Mouse (Mus musculus) MEL (cell line): ENCODE measurements around the gene Bpifb5. TPM values are rescaled to one million over a fixed set of nuclear protein-coding genes. Genes with fewer than 3 reads are reported as not detected.

Experiments used
- DNase-seq: peaks from one replicate; pipeline ENCODE4 v3.0.0; 2011; ENCODE audit warnings: low read depth, low spot score
- H3K27ac ChIP-seq: 2 replicates; pipeline ENCODE4 v1.5.1; 2012; ENCODE audit warnings: low read depth, mild to moderate bottlenecking, control low read depth, low read length, moderate library complexity; ENCODE audit not compliant: control insufficient read depth
- H3K27me3 ChIP-seq, 2 experiments: fragments of 150-350 bp in 1 of 2; sonication (generic) in 1 of 2; 2 replicates each; pipeline ENCODE4 v1.6.1; 2012; ENCODE audit warnings: low read length in 2 of 2, mild to moderate bottlenecking in 2 of 2, improper control_type of control experiment in 1 of 2, moderate library complexity in 1 of 2; ENCODE audit not compliant: insufficient read depth in 2 of 2, control insufficient read depth in 1 of 2
- H3K36me3 ChIP-seq, 2 experiments: 2 replicates each; pipeline ENCODE4 v1.6.1; 2012 to 2014; ENCODE audit warnings: low read length in 2 of 2, improper control_type of control experiment in 1 of 2, inconsistent platforms in 1 of 2, mild to moderate bottlenecking in 1 of 2; ENCODE audit not compliant: insufficient read depth in 2 of 2, control insufficient read depth in 1 of 2
- H3K4me1 ChIP-seq, 2 experiments: fragments of 150-350 bp in 1 of 2; sonication (generic) in 1 of 2; 2 replicates each; pipeline ENCODE4 v1.6.1; 2012; ENCODE audit warnings: low read length in 2 of 2, improper control_type of control experiment in 1 of 2, mild to moderate bottlenecking in 1 of 2; ENCODE audit not compliant: insufficient read depth in 2 of 2, control insufficient read depth in 1 of 2
- H3K4me3 ChIP-seq, 2 experiments: fragments of 150-350 bp in 1 of 2; sonication (generic) in 1 of 2; 2 replicates each; pipeline ENCODE4 v1.5.1; 2012; ENCODE audit warnings: low read depth in 2 of 2, low read length in 2 of 2, mild to moderate bottlenecking in 2 of 2, moderate library complexity in 2 of 2, control low read depth in 1 of 2, improper control_type of control experiment in 1 of 2; ENCODE audit not compliant: control insufficient read depth in 1 of 2, insufficient read depth in 1 of 2
- H3K79me2 ChIP-seq: 2 replicates; pipeline ENCODE4 v1.6.1; 2012; ENCODE audit warnings: mild to moderate bottlenecking, low read length, moderate library complexity; ENCODE audit not compliant: control insufficient read depth, poor library complexity, insufficient read depth
- H3K9ac ChIP-seq: 2 replicates; pipeline ENCODE4 v1.6.1; 2012; ENCODE audit warnings: low read depth, mild to moderate bottlenecking, control low read depth, low read length, moderate library complexity; ENCODE audit not compliant: control insufficient read depth, poor library complexity, severe bottlenecking
- H3K9me3 ChIP-seq: fragments of 150-350 bp; sonication (generic); replicated peaks from 2 replicates; pipeline ENCODE4 v1.6.1; 2012; ENCODE audit warnings: mild to moderate bottlenecking, low read length, improper control_type of control experiment, moderate library complexity; ENCODE audit not compliant: insufficient read depth
- BHLHE40 ChIP-seq: IDR thresholded peaks from 2 replicates; pipeline ENCODE4 v1.6.1; 2012; ENCODE audit warnings: low read depth, mild to moderate bottlenecking, inconsistent platforms, low read length, improper control_type of control experiment, borderline replicate concordance
- CHD1 ChIP-seq: IDR thresholded peaks from 2 replicates; pipeline ENCODE4 v1.6.1; 2012; ENCODE audit warnings: low read depth, mild to moderate bottlenecking, inconsistent platforms, low read length, improper control_type of control experiment
- CHD2 ChIP-seq: IDR thresholded peaks from 2 replicates; pipeline ENCODE4 v1.6.1; 2011; ENCODE audit warnings: low read length, improper control_type of control experiment
- ELF1 ChIP-seq: IDR thresholded peaks from 2 replicates; pipeline ENCODE4 v1.6.1; 2014; ENCODE audit warnings: low read depth, mild to moderate bottlenecking, inconsistent platforms, low read length, improper control_type of control experiment, moderate library complexity
- ETS1 ChIP-seq: IDR thresholded peaks from 2 replicates; pipeline ENCODE4 v1.6.1; 2012; ENCODE audit warnings: low read depth, mild to moderate bottlenecking, inconsistent platforms, low read length, improper control_type of control experiment, moderate library complexity
- KAT2A ChIP-seq: conservative IDR thresholded peaks from 2 replicates; pipeline ENCODE4 v1.6.1; 2012; ENCODE audit warnings: low read depth, low read length, improper control_type of control experiment, inconsistent platforms
- MAX ChIP-seq: IDR thresholded peaks from 2 replicates; pipeline ENCODE4 v1.6.1; 2011; ENCODE audit warnings: low read length, improper control_type of control experiment
- NELFE ChIP-seq: IDR thresholded peaks from 2 replicates; pipeline ENCODE4 v1.6.1; 2011; ENCODE audit warnings: low read depth, low read length, improper control_type of control experiment
- POLR2AphosphoS5 ChIP-seq: IDR thresholded peaks from 2 replicates; pipeline ENCODE4 v1.6.1; 2012; ENCODE audit warnings: low read depth, borderline replicate concordance, mild to moderate bottlenecking, inconsistent platforms, low read length, moderate library complexity, mixed read lengths
- RCOR1 ChIP-seq: IDR thresholded peaks from 2 replicates; pipeline ENCODE4 v1.6.1; 2012; ENCODE audit warnings: low read depth, mild to moderate bottlenecking, inconsistent platforms, low read length, improper control_type of control experiment
- TAL1 ChIP-seq: IDR thresholded peaks from 2 replicates; pipeline ENCODE4 v1.6.1; 2012; ENCODE audit warnings: mild to moderate bottlenecking, inconsistent platforms, low read length, moderate library complexity, mixed read lengths
- USF2 ChIP-seq, 2 experiments: IDR thresholded peaks; 2 replicates each; pipeline ENCODE4 v1.6.1; 2011 to 2012; ENCODE audit warnings: improper control_type of control experiment in 2 of 2, low read length in 2 of 2, borderline replicate concordance in 1 of 2, inconsistent platforms in 1 of 2, low read depth in 1 of 2, mild to moderate bottlenecking in 1 of 2; ENCODE audit not compliant: insufficient read depth in 1 of 2
- ZKSCAN1 ChIP-seq: IDR thresholded peaks from 2 replicates; pipeline ENCODE4 v1.6.1; 2012; ENCODE audit warnings: low read depth, mild to moderate bottlenecking, inconsistent platforms, low read length, improper control_type of control experiment, moderate library complexity
- ZNF384 ChIP-seq: IDR thresholded peaks from 2 replicates; pipeline ENCODE4 v1.6.1; 2012; ENCODE audit warnings: low read depth, mild to moderate bottlenecking, inconsistent platforms, low read length, improper control_type of control experiment
- polyA plus RNA-seq, 2 experiments: library from polyadenylated mRNA; stranded (reverse) in 1 of 2; unstranded in 1 of 2; fragments of >175 nt in 1 of 2; fragments of >200 nt in 1 of 2; gene quantifications; 2 replicates each; pipeline versions ENCODE4 v1.2.1 to v1.2.4; 2012; ENCODE audit warnings: low replicate concordance in 2 of 2, low read depth in 1 of 2; ENCODE audit not compliant: insufficient read length in 2 of 2, insufficient read depth in 1 of 2, missing spikeins in 1 of 2
- total RNA-seq: library from RNA; depleted of rRNA; stranded (reverse); fragments of 300-350 nt; gene quantifications from 2 replicates; pipeline ENCODE4 v1.2.3, GENCODE M21; 2012

Gene Bpifb5
- total and polyA plus RNA-seq, 3 experiments, result not detected

GRCm38 (mm10) chr2:154193994-154194504 lies 29.5 kb upstream of the Bpifb5 start:
- Histone ChIP-seq H3K27me3 (0 out of 4 replicates have a peak, but pooled peaks cover 0 to 2% of the 10 kb centered on the region in 2 experiments), H3K9ac (no peak overlapping the region), H3K36me3 (no peaks in the 10 kb centered on the region), H3K27ac (no peak overlapping the region), H3K9me3 (no peaks in the 10 kb centered on the region), H3K79me2 (no peaks in the 10 kb centered on the region), H3K4me1 (no peaks in the 10 kb centered on the region), H3K4me3 (no peak overlapping the region)
- TF ChIP-seq CHD2, result no peak
- TF ChIP-seq RCOR1, result no peak
- no peak for TF ChIP-seq POLR2AphosphoS5
- no peak for DNase-seq

GRCm38 (mm10) chr2:154197036-154197435 lies 26.5 kb upstream of the Bpifb5 start:
- Histone ChIP-seq H3K36me3 (no peaks in the 10 kb centered on the region), H3K4me1 (no peaks in the 10 kb centered on the region), H3K27me3 (no peaks in the 10 kb centered on the region), H3K4me3 (no peak overlapping the region), H3K9me3 (no peaks in the 10 kb centered on the region), H3K79me2 (no peaks in the 10 kb centered on the region), H3K9ac (no peak overlapping the region), H3K27ac (no peak overlapping the region)
- TF ChIP-seq MAX, result no peak
- TF ChIP-seq NELFE, result no peak
- no peak for TF ChIP-seq ETS1
- TF ChIP-seq KAT2A, result no peak
- TF ChIP-seq ZKSCAN1, result no peak
- no peak for TF ChIP-seq USF2 (IDR thresholded peaks at IDR 0.05; ENCODE audit: borderline replicate concordance in 1 of 2, insufficient read depth in 1 of 2, low read depth in 1 of 2, low read length in 2 of 2)
- no peak for TF ChIP-seq TAL1
- TF ChIP-seq ZNF384, result no peak
- no peak for TF ChIP-seq CHD1
- no peak for TF ChIP-seq ELF1
- no peak for DNase-seq

- TF ChIP-seq BHLHE40, result no peak
- H3K27ac ChIP-seq, result no peak overlapping the region
- no peak overlapping the region for H3K4me3 ChIP-seq
- no peaks in the 10 kb centered on the region for H3K27me3 ChIP-seq
- H3K79me2 ChIP-seq, result no peaks in the 10 kb centered on the region
- H3K36me3 ChIP-seq, result no peaks in the 10 kb centered on the region
- DNase-seq, result no peak
- H3K4me1 ChIP-seq, result no peaks in the 10 kb centered on the region
- no peaks in the 10 kb centered on the region for H3K9me3 ChIP-seq
- no peak overlapping the region for H3K9ac ChIP-seq
Measured at GRCm38 (mm10) chr2:154204630-154205029, 18.9 kb upstream of the Bpifb5 start.
